Mouse (Mus musculus): Measurements from ENCODE around the gene Crabp2. TPM values are rescaled to one million over a fixed set of nuclear protein-coding genes. Genes with fewer than 3 reads are reported as not detected.

Gene Crabp2
- total RNA-seq, 2 experiments from 2014 or later: 1.3 to 3.5 TPM

- DNase-seq: no peak
These were observed 19.0 kb upstream of the Crabp2 start for GRCm38 (mm10) chr3:87929341-87930077.

- DNase-seq: peak; percentile 98 to 99
These were observed 18.2 kb upstream of the Crabp2 start, which contains the start of the genes Isg20l2 and Rrnad1 for GRCm38 (mm10) chr3:87930078-87930795. Gene Isg20l2 (plus strand): TSS chr3:87930314. Gene Rrnad1 (minus strand): TSS chr3:87930717.

- no peak for DNase-seq
These were observed 14.4 kb upstream of the Crabp2 start for GRCm38 (mm10) chr3:87934026-87934425.

- no peak for DNase-seq
These were observed 14.0 kb upstream of the Crabp2 start for GRCm38 (mm10) chr3:87934501-87934900.

- no peak for DNase-seq
These were observed 13.3 kb upstream of the Crabp2 start for GRCm38 (mm10) chr3:87935201-87935600.

- peak; percentile 67 to 77 for DNase-seq
These were observed 12.7 kb upstream of the Crabp2 start for GRCm38 (mm10) chr3:87935776-87936175.

GRCm38 (mm10) chr3:87940611-87941010 is 7.9 kb upstream of the Crabp2 start:
- no peak for DNase-seq

GRCm38 (mm10) chr3:87942471-87942870 is 6.0 kb upstream of the Crabp2 start:
- DNase-seq: no peak

- no peak for DNase-seq
These were observed 4.9 kb upstream of the Crabp2 start for GRCm38 (mm10) chr3:87943586-87943985.

GRCm38 (mm10) chr3:87944838-87945600 is 3.4 kb upstream of the Crabp2 start:
- no peak for DNase-seq

- no peak for DNase-seq
These were observed 2.5 kb upstream of the Crabp2 start for GRCm38 (mm10) chr3:87945781-87946540.

- DNase-seq: no peak
These were observed 2.0 kb upstream of the Crabp2 start for GRCm38 (mm10) chr3:87946541-87946860.

GRCm38 (mm10) chr3:87947056-87947810 is 1.2 kb upstream of the Crabp2 start:
- no peak for DNase-seq

- DNase-seq: no peak
These were observed 661 bp upstream of the Crabp2 start for GRCm38 (mm10) chr3:87947811-87948199.

GRCm38 (mm10) chr3:87949266-87949954 is 944 bp downstream of the Crabp2 start:
- no peak for DNase-seq

GRCm38 (mm10) chr3:87949955-87950515 is 1.6 kb downstream of the Crabp2 start:
- DNase-seq: no peak

- DNase-seq: no peak
These were observed 3.5 kb downstream of the Crabp2 start for GRCm38 (mm10) chr3:87951946-87952345.

GRCm38 (mm10) chr3:87952440-87952839 is 4.0 kb downstream of the Crabp2 start:
- DNase-seq: no peak

- no peak for DNase-seq
These were observed 9.6 kb downstream of the Crabp2 start for GRCm38 (mm10) chr3:87958056-87958455.

- no peak for DNase-seq
These were observed 10.0 kb downstream of the Crabp2 start for GRCm38 (mm10) chr3:87958476-87958875.

- no peak for DNase-seq
These were observed 10.5 kb downstream of the Crabp2 start for GRCm38 (mm10) chr3:87958967-87959366.
